Mouse (Mus musculus): Measurements from ENCODE around the gene Olfr1208.

Gene Olfr1208

DNA sequence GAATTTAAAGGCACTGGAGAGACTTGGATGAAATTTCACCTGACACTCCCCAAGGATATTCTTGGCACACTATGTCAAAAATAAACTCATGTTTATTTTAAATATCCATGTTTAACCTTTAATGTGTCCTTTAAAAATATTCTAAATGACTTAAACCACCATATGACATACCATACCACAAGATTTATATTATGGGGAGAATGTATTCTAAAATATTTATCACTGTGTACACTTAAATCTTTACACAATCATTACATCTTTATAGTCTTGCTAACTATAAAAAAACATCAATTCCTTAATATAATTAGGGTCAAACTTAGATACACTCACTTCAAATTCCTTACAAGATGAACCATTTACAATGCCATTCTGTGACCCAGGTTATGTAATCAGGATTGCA is at the start of gene Olfr1208:
Olfr1208 (minus strand) TSS at position 101 of the 400 bp plus-strand sequence.
- no peak for DNase-seq

GRCm38 (mm10) chr2:88938011-88938410 is 35.9 kb upstream of the Olfr1208 start, which contains the start of gene Olfr1211:
Gene Olfr1211, minus strand, starts transcription at chr2:88938111.
- no peak for DNase-seq

DNA sequence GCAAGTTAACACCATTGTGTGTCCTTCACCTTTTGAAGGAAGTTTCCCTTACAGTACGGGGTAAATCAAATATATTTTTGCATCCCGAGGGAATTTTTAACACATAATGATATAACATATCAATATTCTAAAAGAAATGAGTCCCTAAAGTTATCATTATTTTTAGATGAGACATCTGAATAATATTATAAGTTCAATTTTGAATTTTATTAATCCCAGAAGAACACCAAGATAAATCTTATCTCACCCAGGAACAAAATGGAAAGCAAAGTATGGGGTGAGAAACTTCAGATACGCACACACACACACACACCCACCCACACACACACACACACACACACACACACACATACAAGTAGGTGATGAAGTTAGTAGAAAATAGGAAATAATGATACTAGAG is 12.9 kb upstream of the Olfr1208 start, which contains the start of gene Olfr1209:
Olfr1209 (minus strand) TSS at position 101 of the 400 bp plus-strand sequence.
- DNase-seq: no peak

GRCm38 (mm10) chr2:88862931-88863330 is 39.2 kb downstream of the Olfr1208 start, which contains the start of gene Olfr1206:
Gene Olfr1206, plus strand, starts transcription at chr2:88863231.
- DNase-seq: no peak

DNA sequence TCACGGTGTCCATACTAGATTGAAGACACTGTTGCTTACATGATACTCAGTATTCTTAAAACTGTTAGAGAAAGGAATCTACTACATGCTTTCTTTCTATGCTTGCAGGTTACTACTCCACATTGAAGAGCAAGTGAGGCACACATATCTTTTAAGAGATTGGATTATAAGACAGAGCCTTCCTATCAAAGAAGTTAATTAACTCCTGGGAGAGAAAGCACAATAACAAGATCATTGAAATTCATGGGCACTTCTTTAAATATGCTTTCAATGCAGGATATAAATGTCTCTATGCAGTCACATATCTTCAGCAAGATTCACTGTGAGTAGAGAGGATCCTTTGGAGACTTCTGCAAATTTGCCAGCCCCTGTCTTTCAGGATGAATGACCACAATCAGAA is 53.1 kb downstream of the Olfr1208 start, which contains the start of gene Olfr1204:
Olfr1204 (plus strand) TSS at position 301 of the 400 bp plus-strand sequence.
- no peak for DNase-seq
